Mouse (Mus musculus) olfactory bulb, adult 2 months (tissue): ENCODE data around the gene Abat.

Experiments used
- CTCF ChIP-seq: fragments of 200-500 bp; IDR thresholded peaks from 2 replicates; pipeline ENCODE4 v1.5.1; 2012; ENCODE audit warnings: low read depth, mild to moderate bottlenecking, low read length, moderate library complexity; ENCODE audit not compliant: insufficient read depth
- POLR2A ChIP-seq: fragments of 200-500 bp; IDR thresholded peaks from 2 replicates; pipeline ENCODE4 v1.6.1; 2012; ENCODE audit warnings: mild to moderate bottlenecking, low read depth, low read length, moderate library complexity; ENCODE audit not compliant: insufficient read depth

DNA sequence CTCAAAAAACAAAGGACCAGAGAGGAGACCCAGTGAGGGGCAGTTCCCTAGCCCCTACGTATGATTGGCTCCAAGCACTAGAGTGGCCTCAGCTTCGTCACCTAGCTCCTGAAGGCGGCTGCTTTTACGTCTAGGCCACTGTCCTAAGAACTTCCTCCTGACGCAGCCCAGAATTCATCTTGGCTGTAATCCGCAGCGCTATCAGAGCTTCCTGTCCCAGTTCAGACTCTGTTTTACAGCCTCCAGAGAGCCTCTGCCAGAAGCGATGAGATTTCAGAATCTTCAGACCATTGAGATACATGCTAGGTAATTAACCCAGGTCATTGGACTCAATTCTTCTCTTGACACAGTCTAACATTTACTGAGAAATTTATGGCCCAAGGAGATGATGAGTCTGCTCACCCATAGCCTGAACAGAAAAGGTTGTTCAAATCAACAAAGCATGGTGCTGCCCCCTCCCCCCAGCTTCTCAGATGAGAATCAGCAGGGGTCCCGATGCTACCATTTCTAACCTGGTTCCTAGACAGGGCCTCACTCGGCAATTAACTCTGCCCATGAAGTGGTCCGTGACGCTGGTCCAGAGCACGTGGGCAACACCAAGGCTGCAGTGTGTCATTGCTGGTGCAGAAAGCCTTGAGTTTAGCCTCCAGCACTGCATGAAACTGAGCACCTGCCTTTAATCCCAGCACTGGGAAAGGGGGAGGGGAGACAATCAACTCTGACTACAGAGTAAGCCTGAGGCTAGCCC lies 21.3 kb upstream of the Abat start:
- TF ChIP-seq POLR2A = no peak
- TF ChIP-seq CTCF = no peak
